Mouse (Mus musculus): ENCODE measurements around the gene Frem2. TPM values are rescaled to one million over a fixed set of nuclear protein-coding genes. Genes with fewer than 3 reads are reported as not detected.

Gene Frem2
- polyA plus RNA-seq, 1 experiment from 2014 or later, result 4.6 TPM

DNA sequence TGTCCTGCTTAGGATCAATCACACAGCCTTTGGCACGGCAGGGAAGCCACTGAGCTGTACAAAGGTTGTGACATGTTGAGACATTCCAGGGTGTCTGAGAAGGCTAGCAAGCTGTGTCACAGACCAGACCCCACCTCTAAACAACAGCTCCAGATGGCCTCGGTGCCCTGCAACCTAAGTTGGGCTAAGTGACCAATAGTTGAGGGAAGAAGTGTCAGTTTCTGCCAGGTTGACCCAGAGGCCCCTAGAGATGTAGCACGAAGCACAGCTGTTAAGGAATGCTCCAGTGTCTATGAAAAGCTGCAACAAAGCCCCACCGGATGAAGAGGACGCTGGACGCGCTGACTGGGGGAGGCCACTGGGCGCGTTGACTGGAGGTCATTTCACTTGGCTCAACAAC is 83.0 kb downstream of the Frem2 start:
- Histone ChIP-seq H3K27me3 (peaks cover 3% of the 10 kb centered on the region; the same call in 1 of the 2 replicates), H3K36me3 (no peaks in the 10 kb centered on the region), H3K9ac (no peak overlapping the region), H3K27ac (no peak overlapping the region), H3K4me3 (no peak overlapping the region), H3K9me3 (replicated peaks) (no peaks in the 10 kb centered on the region), H3K4me1 (no peaks in the 10 kb centered on the region), H3K4me2 (replicated peaks) (no peak overlapping the region)
- 21% methylated on average over 9 of the region's 9 CpGs for WGBS
- ATAC-seq (ENCODE audit: low FRiP score), result no peak

DNA sequence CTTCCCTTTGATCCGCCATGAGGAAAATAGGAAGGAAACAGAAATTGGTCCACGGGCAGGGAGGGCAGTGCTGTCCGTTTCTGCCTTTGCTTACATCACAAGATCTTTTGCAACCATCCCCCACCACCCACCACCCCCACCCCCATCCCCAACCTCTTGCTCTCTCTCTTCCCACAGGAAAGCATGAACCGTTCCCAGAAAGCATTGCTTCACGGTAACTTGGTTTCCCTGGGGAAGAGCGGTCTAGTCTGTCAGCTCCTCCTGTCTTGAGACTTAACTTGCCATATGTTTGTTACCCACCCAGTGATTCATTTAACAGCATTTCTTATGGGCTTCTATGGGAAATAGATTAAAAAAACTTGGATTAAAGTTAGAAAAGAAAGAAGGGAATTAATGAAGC is 85.5 kb downstream of the Frem2 start:
- peaks cover 3% of the 10 kb centered on the region; the same call in 1 of the 2 replicates for H3K27me3 ChIP-seq
- 49% methylated on average over 6 of the region's 6 CpGs for WGBS
- H3K4me2 ChIP-seq (replicated peaks), result no peak overlapping the region
- H3K4me1 ChIP-seq, result no peaks in the 10 kb centered on the region
- H3K4me3 ChIP-seq, result no peak overlapping the region
- no peak overlapping the region for H3K27ac ChIP-seq
- no peak for ATAC-seq (ENCODE audit: low FRiP score)
- H3K9me3 ChIP-seq (replicated peaks), result no peaks in the 10 kb centered on the region
- no peak overlapping the region for H3K9ac ChIP-seq
- no peaks in the 10 kb centered on the region for H3K36me3 ChIP-seq

DNA sequence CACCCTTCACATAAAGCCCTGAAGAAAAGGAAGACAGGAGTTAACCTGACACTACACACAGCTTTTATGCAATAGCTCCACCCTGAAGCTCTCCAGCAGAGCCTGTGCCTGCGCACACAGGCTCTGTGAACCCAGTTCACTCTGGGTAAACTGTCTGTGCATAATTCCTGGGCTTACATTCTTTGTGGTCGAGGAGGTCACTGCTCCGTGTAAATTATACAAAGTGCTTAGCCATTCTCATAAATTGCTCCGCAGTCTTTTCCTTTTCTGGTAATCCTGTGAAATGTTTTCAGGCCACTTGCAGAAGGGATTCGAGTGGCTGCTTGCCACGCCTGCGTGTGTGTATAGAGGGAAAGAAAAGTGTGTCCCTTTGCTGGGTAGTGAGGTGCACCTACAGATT is 92.6 kb downstream of the Frem2 start:
- Histone ChIP-seq H3K4me1 (peaks cover 22% of the 10 kb centered on the region), H3K4me2 (replicated peaks) (no peak overlapping the region), H3K4me3 (no peak overlapping the region), H3K27ac (no peak overlapping the region), H3K9ac (no peak overlapping the region), H3K9me3 (replicated peaks) (no peaks in the 10 kb centered on the region), H3K27me3 (no peaks in the 10 kb centered on the region; the same call in 1 of the 2 replicates), H3K36me3 (no peaks in the 10 kb centered on the region)
- no peak for ATAC-seq (ENCODE audit: low FRiP score)
- 37% methylated on average over 7 of the region's 7 CpGs for WGBS

DNA sequence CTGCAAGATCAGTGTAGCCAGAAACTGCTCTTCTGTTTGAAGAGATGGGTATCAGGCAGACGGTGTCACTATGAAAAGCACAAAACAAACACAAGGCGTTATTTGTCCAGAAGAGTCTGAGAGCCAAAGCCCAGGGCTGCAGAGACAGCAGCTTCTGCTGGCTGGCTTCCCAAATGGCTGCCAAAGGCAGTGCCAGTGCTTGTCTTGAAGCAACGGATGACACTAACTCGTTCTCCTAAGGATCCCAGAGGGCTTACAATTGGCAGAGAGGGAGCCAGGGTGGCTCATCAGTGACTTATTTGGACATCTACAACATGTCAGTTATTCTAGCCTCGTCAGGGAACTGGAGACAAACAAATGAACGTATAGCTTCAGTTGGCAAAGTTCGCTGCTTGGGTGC is 93.4 kb downstream of the Frem2 start:
- no peak overlapping the region for H3K27ac ChIP-seq
- H3K36me3 ChIP-seq, result no peaks in the 10 kb centered on the region

DNA sequence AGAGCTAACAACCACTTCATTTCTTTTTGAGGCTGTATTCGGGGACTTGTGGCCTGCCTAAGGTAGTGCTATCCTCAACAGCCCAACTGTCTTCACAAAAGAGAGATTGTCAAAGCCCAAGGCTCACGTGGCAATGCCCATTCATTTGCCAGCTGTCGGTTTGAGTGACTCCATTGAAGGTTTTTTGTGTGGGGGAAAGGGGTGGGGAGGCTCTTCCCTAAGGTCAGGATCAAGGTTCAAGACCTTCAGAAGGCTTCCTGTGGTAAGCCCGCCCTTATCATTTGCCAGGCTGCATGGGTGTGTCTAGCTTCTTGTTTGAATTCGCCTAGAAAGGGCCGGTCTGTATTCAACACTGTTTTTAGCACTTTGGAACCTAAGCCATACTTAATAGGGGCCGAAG is 95.3 kb downstream of the Frem2 start:
- Histone ChIP-seq H3K36me3 (no peaks in the 10 kb centered on the region), H3K27ac (no peak overlapping the region), H3K4me1 (peaks cover 27% of the 10 kb centered on the region), H3K9me3 (replicated peaks) (no peaks in the 10 kb centered on the region), H3K4me2 (replicated peaks) (no peak overlapping the region), H3K9ac (no peak overlapping the region), H3K4me3 (no peak overlapping the region), H3K27me3 (no peaks in the 10 kb centered on the region; the same call in 1 of the 2 replicates)
- peak; percentile 38; the same call in 1 of the 2 replicates for ATAC-seq (ENCODE audit: low FRiP score)
- WGBS, result 35% methylated on average over 7 of the region's 7 CpGs

More for the DNA sequence above, 93.4 kb downstream of the Frem2 start:
- Histone ChIP-seq H3K4me3 (no peak overlapping the region), H3K9me3 (replicated peaks) (no peaks in the 10 kb centered on the region), H3K9ac (no peak overlapping the region), H3K4me1 (peaks cover 27% of the 10 kb centered on the region), H3K27me3 (no peaks in the 10 kb centered on the region; the same call in 1 of the 2 replicates), H3K4me2 (replicated peaks) (no peak overlapping the region)
- WGBS, result 45% methylated on average over 7 of the region's 7 CpGs
- no peak; the same call in 1 of the 2 replicates for ATAC-seq (ENCODE audit: low FRiP score)

DNA sequence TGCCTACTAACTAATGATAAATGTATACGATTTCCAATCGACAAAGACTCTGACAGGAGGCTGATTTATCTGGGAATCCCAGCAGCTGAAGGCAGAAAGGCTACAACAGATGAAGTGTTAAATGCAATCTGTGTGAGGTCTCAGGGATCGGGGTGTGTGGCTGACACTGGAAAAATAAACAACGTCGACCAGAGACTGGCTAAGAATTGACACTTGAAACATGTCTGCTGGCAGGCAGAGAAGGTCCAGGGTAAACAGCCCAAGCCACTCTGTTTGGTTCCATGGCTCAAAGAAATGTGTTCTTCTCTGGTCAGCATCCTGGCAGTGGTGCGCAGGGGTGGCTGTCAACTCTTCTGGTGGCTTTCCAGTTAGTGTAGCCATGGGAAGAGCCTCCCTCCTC is 98.1 kb downstream of the Frem2 start:
- H3K9ac ChIP-seq, result no peak overlapping the region
- ATAC-seq (ENCODE audit: low FRiP score), result no peak
- H3K27ac ChIP-seq, result no peak overlapping the region
- H3K4me3 ChIP-seq, result no peak overlapping the region
- no peaks in the 10 kb centered on the region for H3K9me3 ChIP-seq (replicated peaks)
- no peaks in the 10 kb centered on the region for H3K27me3 ChIP-seq
- no peak overlapping the region for H3K4me2 ChIP-seq (replicated peaks)
- H3K4me1 ChIP-seq, result peaks cover 21% of the 10 kb centered on the region
- no peaks in the 10 kb centered on the region for H3K36me3 ChIP-seq
- WGBS, result 50% methylated on average over 6 of the region's 6 CpGs

DNA sequence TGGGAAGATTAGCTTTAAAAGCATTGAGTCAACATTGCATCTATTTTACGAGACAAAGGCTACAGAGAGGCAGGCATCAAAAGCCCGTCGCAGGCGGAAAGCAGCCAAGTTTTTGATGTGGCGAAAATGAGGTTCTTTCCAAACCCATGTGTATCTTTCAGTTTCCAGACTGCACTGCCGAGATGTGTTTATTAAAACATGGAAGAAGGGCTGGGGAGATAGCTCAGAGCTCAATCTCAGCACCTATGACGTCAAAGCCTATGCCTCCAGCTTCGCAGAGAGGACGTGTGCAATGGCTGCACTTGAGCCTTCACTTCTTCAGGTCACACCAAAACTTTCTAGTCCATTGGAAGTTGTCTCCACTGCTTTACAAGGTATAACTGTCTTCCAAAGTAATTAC is 98.9 kb downstream of the Frem2 start:
- no peaks in the 10 kb centered on the region for H3K36me3 ChIP-seq
- no peaks in the 10 kb centered on the region for H3K27me3 ChIP-seq
- no peak overlapping the region for H3K27ac ChIP-seq
- no peaks in the 10 kb centered on the region for H3K9me3 ChIP-seq (replicated peaks)
- H3K4me3 ChIP-seq, result no peak overlapping the region
- ATAC-seq (ENCODE audit: low FRiP score), result no peak
- H3K9ac ChIP-seq, result no peak overlapping the region
- peaks cover 12% of the 10 kb centered on the region for H3K4me1 ChIP-seq
- H3K4me2 ChIP-seq (replicated peaks), result no peak overlapping the region
- WGBS, result 87% methylated on average over 9 of the region's 9 CpGs

DNA sequence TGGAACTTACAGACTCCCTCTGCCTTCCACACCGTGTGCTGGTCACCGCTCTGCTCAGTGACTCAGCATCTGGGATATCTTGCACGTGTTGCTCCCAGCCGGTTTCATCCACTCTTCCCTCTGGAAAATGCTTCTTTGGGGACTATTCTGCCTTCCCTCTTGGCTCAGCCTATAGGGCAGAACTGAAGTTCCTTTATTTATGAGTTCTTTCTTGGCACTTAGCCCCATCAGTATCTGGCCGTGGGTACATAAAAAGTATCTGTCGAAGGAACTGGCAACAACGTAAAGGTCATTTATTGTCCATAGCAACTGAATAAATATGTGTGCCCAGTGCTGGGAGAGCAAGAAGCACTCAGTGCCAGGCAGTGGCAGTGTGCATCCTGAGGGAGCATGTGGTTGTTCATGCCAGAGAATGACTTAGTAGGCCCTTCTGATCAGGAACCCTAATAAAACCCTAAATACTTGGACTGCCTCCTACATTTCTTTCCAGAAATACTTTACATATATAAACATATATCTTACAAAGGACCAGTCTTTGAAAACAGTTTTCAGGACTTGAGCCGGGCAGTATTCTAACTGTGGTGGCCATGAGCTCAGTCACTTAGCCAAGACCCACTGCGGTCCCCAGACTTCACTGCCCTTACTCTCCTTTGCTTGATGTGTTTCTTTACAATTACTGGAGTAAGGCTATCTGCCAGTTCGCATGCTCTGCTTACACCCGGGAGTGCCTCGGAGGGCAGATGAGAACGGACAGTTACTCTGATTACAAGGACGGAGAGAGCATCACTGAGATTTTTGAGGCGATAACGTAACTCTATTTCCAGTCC is 99.6 kb downstream of the Frem2 start:
- Histone ChIP-seq H3K4me1 (peaks cover 12% of the 10 kb centered on the region), H3K9ac (no peak overlapping the region), H3K27ac (no peak overlapping the region), H3K4me3 (no peak overlapping the region), H3K27me3 (no peaks in the 10 kb centered on the region), H3K9me3 (replicated peaks) (no peaks in the 10 kb centered on the region), H3K36me3 (no peaks in the 10 kb centered on the region), H3K4me2 (replicated peaks) (no peak overlapping the region)
- 82% methylated on average over 16 of the region's 16 CpGs for WGBS
- no peak for ATAC-seq (ENCODE audit: low FRiP score)

DNA sequence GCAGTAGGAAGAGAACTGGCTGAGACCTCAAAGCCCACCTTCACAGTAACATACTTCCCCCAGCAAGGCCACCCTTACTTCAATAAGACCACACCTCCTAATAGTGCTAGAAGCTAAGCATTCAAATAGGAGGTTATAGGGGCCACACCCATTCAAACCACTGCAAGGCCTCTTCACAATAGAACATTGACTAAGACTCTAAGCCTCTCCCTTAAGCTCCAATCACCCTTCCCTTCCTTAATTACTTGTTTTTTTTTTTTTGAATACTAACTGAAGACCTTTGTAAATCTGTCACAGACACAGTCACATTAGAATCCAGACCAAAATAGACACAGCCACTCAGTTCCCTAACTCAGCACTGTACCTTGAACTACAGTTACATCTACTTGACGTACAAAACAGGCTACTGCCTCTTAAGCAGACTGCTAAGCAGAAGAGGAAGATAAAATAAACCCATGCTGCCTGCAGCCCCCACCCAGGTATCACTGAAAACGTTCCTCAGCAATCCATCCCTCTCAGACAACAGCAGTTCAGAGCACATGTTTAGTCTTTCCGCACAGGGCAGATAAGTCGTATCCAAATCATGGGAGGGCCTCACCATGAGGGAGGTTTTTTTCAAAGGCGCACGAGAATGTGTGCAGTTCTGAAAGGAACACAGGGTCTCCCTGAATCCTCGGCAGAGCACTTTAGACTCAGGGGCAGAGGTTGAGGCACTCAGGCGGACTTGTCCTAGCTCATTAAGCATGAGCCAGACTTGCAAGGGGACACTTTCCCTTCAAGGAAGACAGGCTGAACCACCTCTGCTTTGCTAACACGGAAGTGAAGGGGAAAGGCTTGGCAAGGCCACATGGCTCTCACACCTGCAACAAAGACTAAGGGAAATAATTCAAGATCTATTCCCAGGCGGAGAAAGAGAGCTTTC is 101.9 kb downstream of the Frem2 start:
- Histone ChIP-seq H3K9me3 (replicated peaks) (no peaks in the 10 kb centered on the region), H3K27ac (no peak overlapping the region), H3K36me3 (no peaks in the 10 kb centered on the region), H3K4me3 (no peak overlapping the region), H3K4me2 (replicated peaks) (no peak overlapping the region), H3K4me1 (peaks cover 6% of the 10 kb centered on the region; the same call in 1 of the 2 replicates), H3K27me3 (no peaks in the 10 kb centered on the region), H3K9ac (no peak overlapping the region)
- WGBS, result 63% methylated on average over 10 of the region's 10 CpGs
- ATAC-seq (ENCODE audit: low FRiP score), result no peak

DNA sequence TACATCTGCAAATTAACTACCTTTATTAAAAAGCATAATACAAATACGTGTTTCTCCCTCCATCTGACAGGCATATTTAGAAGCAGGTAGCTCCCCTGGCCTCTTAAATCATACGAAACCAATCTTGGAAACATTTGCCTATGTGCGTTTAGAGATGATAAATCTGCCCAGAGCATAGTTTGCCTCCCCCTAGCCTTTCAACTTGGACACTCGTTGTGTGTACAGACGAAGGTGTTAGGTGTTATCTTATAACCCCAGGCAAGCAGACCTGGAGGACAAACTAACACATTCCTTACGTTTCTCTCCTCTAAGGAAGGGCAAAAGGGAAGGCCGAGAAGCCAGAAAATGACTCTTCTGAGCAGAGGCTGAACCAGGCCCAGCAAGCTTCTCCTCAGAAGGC is 104.5 kb downstream of the Frem2 start:
- H3K9me3 ChIP-seq (replicated peaks), result no peaks in the 10 kb centered on the region
- WGBS, result 85% methylated on average over 7 of the region's 7 CpGs
- ATAC-seq (ENCODE audit: low FRiP score), result no peak
- H3K27me3 ChIP-seq, result no peaks in the 10 kb centered on the region
- H3K4me3 ChIP-seq, result no peak overlapping the region
- H3K4me2 ChIP-seq (replicated peaks), result no peak overlapping the region
- H3K9ac ChIP-seq, result no peak overlapping the region
- no peaks in the 10 kb centered on the region for H3K4me1 ChIP-seq
- H3K27ac ChIP-seq, result no peak overlapping the region
- no peaks in the 10 kb centered on the region for H3K36me3 ChIP-seq

DNA sequence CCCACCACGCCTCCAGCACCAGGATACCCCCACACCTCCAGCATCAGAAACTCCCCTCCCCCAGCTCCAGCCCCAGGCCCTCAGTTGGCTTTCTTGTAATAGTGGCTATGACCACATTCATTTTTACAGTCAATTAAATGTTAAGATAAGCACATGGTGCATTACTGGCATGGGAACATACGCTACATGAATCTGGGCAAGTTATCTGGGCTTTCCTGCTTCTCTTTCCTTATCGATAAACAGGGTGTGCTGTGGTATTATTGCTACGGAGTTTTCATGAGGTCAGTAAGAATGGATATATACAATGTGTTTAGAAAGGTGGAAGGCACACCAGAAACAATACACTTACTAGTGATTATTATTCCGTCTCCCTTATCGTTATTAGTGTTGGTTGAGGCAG is 125.1 kb downstream of the Frem2 start:
- H3K4me1 ChIP-seq, result no peaks in the 10 kb centered on the region
- no peaks in the 10 kb centered on the region for H3K27me3 ChIP-seq
- H3K4me2 ChIP-seq (replicated peaks), result no peak overlapping the region
- WGBS, result 91% methylated on average over 6 of the region's 6 CpGs
- H3K4me3 ChIP-seq, result no peak overlapping the region
- no peak overlapping the region for H3K27ac ChIP-seq
- H3K9ac ChIP-seq, result no peak overlapping the region
- H3K36me3 ChIP-seq, result no peaks in the 10 kb centered on the region
- no peaks in the 10 kb centered on the region for H3K9me3 ChIP-seq (replicated peaks)
- no peak for ATAC-seq (ENCODE audit: low FRiP score)

DNA sequence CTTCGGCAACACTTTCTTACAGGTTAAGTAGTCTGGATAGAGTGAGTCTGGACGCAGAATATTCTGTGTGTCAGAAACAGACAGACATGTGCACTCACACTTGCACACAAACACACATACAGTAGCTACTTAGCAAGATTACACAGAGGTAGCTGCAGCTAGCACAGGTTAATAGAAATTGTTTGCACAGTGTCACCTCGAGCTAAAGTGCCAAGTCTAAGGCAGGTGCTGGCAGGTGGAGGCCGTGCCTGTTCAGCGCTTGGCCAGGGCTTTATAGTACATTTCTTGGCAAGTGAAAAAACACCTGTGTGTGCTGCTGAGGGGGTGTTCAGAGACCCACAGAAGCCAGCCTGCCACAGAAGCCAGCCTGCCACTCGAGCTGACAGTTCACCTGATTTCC is 126.8 kb downstream of the Frem2 start:
- H3K27me3 ChIP-seq, result no peaks in the 10 kb centered on the region
- H3K9ac ChIP-seq, result no peak overlapping the region
- H3K4me3 ChIP-seq, result no peak overlapping the region
- H3K9me3 ChIP-seq (replicated peaks), result no peaks in the 10 kb centered on the region
- no peak for ATAC-seq (ENCODE audit: low FRiP score)
- no peak overlapping the region for H3K4me2 ChIP-seq (replicated peaks)
- H3K36me3 ChIP-seq, result no peaks in the 10 kb centered on the region
- H3K4me1 ChIP-seq, result no peaks in the 10 kb centered on the region
- 83% methylated on average over 6 of the region's 6 CpGs for WGBS
- H3K27ac ChIP-seq, result no peak overlapping the region

Data from hindbrain, embryonic 12.5 days (tissue).